Mouse (Mus musculus) adrenal gland, postnatal 36 days (tissue): ENCODE data around the gene Rrnad1. TPM values are rescaled to one million over a fixed set of nuclear protein-coding genes. Genes with fewer than 3 reads are reported as not detected.
"Not testable (repeated sequence)": the region's sequence is repeated elsewhere in the genome, so short reads cannot be mapped to it uniquely, and the experiment has no call there.

Experiments used
- DNase-seq, 2 experiments: peaks; one replicate each; pipeline ENCODE4 v3.0.0; 2021; ENCODE audit warnings: mixed read lengths in 1 of 2
- total RNA-seq, 2 experiments: library from RNA; stranded (reverse); gene quantifications; 2 replicates each; pipeline ENCODE4 v1.2.3; 2021

Gene Rrnad1
- total RNA-seq, 2 experiments from 2014 or later, result 14.3 to 16.1 TPM

GRCm38 (mm10) chr3:87918551-87918950 lies 12.0 kb downstream of the Rrnad1 start:
- DNase-seq, result no peak

GRCm38 (mm10) chr3:87916990-87917389 lies 13.5 kb downstream of the Rrnad1 start:
- DNase-seq, result no peak

DNA sequence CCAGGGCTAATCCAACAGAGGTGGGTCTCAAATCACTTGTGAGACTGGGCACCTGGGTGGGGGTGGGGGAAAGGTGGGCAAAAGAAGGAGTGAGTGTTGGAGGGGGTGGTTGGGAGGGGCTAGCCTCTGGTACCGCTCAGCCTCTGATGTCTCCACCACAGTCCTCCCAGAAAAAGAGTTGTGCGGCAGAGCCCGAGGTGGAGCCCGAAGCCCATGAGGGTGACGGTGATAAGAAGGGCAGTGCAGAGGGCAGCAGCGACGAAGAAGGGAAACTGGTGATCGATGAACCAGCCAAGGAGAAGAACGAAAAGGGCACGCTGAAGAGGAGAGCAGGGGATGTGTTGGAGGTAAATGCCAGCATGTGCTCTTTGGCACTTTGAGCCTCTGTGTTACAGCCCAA lies 16.6 kb downstream of the Rrnad1 start:
- no peak for DNase-seq

- DNase-seq, result no peak
These were observed 17.0 kb downstream of the Rrnad1 start for GRCm38 (mm10) chr3:87913491-87913890.

GRCm38 (mm10) chr3:87910573-87911141 lies 19.9 kb downstream of the Rrnad1 start:
- DNase-seq, result peak; percentile 82 to 92

DNA sequence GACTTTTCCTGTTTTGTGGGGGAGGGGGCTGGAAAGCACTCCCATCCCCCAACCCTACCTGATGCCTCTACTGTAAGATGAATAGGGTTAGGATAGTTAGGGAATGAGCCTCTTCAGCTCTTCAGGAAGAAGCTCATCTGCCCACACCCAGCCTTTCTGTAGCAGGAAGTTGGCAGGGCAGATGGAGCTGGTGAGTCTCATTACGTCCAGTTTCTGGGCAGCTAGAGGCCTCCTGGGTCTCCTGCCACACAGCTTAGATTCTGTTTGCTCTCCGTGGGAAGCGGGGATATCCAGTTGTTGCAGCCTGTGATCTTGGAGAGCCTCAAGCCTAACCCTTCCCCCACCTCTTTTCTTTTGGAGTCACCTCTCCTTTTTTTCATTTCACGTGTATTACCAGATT lies 20.6 kb downstream of the Rrnad1 start:
- no peak for DNase-seq

DNA sequence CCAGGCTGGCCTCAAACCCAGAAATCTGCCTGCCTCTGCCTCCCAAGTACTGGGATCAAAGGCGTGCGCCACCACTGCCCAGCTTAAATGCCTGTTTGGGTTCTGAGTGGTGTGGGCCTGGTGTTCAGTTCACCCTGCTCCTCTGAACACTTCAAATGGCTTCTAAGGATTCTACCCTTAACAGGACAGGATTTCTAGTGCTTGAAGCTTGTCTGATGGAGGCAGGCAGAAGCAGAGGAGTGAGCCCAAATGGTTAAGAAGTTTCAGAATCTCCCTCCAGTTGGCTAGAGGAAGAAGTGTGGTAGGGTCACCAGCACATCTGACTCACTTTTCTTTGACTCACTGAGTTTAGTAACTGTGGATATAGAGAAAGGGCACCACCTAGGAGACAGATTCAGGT lies 21.1 kb downstream of the Rrnad1 start:
- no peak for DNase-seq

- DNase-seq, result no peak
These were observed 22.6 kb downstream of the Rrnad1 start for GRCm38 (mm10) chr3:87907906-87908305.

- peak; percentile 44 to 55 for DNase-seq
These were observed 23.3 kb downstream of the Rrnad1 start for GRCm38 (mm10) chr3:87906981-87907857.

DNA sequence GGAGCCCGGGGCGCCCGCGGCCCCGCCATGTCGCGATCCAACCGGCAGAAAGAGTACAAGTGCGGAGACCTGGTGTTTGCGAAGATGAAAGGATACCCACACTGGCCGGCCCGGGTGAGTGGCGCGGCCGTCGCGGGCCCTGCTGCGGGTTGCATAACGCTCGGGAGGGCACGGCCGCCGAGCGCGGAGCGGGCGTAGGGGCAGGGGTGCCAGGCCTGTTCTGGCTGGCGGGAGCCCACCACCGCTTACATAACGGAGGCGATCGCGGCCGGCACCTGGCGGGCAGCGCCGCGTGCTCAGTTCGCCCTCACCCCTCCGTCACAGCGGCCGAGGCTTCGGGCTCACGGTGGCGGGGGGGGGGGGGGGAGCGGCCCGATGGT lies 23.9 kb downstream of the Rrnad1 start:
- peak; percentile 67 to 76 for DNase-seq

DNA sequence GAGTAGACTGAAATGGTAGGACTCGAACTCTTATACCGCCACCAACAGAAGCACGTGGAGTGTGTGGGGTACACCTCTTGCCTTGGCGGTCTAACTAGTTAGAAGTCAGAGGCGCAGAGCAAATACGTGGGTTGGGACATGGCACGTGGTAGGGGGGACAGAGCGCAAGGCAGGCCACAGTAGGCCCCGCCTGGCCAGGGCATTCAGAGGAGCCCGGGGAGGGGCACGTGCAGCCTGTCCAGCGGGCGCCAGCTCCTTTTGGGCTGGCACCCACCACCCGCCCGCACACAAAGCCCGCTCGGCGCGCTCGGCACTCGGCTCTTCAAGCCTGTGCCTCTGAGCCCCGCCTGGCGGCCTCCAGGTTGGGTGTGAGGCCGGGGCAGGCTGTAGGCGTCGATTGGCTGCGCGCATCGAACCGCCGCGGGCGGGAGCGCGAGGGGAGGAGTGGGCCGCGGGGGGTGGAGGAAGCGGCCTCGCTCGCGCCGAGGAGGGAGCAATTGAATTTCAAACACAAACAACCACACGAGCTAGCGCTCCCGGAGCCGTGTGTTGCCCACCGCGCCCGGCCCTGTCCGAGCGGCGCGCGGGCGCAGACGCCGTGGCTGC lies 24.5 kb downstream of the Rrnad1 start, which contains the start of gene Hdgf:
Hdgf (plus strand) TSS at position 442 of the 606 bp plus-strand sequence.
- peak; percentile 96 to 97 for DNase-seq

DNA sequence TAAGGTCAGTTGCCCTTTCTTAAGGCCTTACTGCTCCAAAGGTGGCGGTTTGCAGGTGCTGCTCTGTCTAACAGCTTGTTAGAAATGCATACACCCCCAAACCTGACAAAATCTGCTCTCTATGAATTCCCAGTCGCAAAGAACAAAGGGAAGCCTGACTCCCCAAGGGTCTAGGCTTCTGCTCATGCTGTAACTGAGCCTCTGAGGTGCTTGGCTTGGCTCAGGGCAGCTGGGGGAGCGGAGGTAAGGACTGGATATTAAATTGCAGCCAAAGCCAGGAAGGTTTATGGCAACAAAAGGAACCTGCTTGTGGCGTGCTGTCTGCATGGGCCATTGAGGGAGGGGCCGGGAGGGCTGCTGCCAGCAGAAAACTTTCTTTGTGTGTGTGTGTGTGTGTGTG lies 26.7 kb downstream of the Rrnad1 start:
- DNase-seq, result no peak

DNA sequence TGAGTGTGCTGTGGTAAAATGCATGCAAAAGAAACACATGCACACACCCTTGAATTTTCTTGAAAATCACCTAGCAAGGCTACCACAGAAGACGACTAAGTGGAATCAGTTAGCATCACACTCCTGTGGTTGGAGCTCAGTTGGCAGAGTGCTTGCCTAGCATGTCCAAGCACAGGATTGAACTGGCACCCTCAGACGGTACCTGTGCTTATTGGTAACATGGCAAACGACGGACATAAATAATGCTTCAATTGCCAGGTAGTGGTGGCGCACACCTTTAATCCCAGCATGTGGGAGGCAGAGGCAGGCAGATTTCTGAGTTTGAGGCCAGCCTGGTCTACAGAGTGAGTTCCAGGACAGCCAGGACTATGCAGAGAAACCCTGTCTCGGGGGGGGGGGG lies 28.6 kb downstream of the Rrnad1 start:
- not testable (repeated sequence) for DNase-seq

DNA sequence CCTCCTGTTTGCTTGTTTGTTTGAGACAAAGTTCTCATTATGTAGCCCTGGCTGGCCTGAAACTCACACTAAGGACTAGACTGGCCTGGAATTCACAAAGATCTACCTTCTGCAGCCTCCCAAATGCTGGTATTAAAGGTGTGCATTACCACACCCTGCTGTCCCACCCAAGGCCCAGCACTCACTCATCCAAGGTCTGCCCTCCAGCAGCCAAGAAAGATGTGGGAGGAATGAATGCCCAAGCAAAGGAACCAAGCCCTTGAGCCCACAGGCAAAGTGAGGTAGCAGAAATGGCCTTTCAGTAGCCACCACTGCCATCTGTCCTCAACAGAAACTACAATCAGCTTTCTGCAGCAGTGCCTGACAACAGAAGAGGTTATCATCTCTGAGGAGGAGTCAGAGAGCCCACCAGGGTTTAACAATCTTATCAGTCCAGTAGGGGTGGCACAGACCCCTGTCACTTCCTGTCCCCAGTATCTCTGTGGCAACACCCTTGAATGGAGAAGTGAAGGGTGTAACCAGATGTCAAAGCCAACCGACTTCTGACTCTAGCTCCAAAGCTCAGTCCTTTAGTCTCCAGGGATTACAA lies 29.4 kb downstream of the Rrnad1 start:
- no peak for DNase-seq

DNA sequence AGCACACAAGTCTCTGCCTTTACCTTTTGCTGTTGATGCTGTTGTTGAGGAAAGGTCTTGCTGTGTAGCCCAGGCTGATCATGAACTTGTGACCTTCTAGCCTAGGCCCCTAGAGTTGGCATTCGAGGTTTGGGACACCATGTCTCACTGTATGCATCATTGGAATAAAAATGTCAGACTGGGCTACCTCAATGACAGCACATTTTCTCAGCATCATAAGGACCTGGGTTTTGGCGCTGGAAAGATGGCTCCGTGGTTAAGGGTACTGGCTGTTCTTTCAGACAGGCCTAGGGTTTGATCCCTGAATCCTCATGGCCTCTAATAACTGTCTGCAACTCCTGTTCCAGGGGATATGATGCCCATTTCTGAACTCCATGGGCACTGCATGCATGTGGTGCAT lies 30.7 kb downstream of the Rrnad1 start:
- DNase-seq, result no peak

GRCm38 (mm10) chr3:87899266-87899665 lies 31.3 kb downstream of the Rrnad1 start:
- no peak for DNase-seq

DNA sequence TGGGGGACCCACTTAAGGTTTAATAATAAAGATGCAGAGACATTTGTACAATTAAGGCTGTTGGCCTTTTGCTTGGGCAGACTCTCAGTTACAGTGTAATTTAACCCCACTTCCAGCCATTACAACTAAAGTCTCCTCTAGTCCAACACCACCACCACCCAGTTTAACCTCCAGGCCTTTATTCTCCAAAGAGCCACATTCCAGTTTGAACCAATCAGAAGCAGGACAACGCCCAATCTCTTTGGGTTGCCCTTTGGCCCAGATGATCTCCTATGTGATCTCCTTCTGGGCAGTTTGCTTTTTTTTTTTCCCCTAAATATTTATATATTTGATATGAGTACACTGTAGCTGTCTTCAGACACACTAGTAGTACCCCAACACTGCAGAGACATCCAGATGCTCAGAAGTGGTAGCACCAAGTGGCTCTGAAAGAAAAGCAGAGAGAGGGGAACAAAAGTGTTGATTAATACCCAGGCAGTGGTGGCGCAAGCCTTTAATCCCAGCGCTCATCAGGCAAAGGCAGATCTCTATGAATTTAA lies 37.1 kb downstream of the Rrnad1 start:
- no peak for DNase-seq

DNA sequence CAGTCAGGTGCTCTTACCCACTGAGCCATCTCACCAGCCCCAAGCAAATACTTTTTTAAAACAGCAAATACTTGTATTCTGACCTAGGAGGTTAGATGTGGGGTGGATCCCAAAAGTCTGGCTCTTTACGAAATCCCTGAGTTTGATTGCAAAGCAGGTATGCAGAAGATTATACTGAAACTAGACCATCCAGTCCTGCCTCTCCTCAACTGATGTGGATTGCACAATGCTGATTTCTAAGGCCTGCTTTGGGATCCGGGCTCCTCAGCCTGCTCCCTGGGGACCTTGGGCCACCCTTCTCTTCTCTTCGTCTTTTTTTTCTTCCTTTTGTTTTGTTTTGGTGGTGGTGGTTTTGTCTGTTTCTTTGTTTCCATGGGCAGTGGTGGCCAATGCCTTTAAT lies 39.0 kb downstream of the Rrnad1 start:
- no peak for DNase-seq

DNA sequence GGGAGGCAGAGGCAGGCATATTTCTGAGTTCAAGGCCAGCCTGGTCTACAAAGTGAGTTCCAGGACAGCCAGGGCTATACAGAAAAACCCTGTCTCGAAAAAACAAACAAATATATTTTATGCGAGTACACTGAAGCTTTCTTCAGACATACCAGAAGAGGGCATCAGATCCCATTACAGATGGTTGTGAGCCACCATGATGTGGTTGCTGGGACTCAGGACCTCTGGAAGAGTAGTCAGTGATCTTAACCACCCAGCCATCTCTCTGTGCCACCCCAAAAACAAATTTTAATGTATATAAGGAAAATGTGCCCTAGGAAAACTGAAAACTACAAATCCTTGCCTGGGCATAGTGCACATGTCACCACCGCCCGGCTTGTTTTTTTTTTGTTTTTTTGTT lies 43.1 kb downstream of the Rrnad1 start:
- DNase-seq, result not testable (repeated sequence)

- no peak for DNase-seq
These were observed 44.1 kb downstream of the Rrnad1 start for GRCm38 (mm10) chr3:87886416-87886815.

DNA sequence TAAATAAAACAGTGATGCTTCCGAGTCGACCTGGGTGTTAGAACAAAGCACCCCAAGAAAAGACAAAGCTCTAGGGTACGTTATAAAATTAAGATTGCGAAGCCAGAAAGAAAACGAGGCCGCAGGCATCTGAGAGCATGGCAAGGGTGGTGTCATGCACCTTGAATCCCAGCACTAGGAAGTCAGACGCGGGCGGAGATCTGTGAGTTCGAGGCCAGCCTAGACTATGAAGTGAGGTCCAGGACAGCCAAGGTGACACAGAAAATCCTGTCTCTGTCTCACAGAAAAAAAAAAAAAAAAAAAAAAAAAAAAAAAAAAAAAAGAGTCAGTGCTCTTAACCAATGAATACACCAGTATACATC lies 44.5 kb downstream of the Rrnad1 start:
- DNase-seq, result no peak

- DNase-seq, result peak; percentile 90 to 91
These were observed 45.1 kb downstream of the Rrnad1 start, which contains the start of gene Prcc for GRCm38 (mm10) chr3:87885281-87886003. Gene Prcc (minus strand): TSS chr3:87885608.
